Mouse (Mus musculus): ENCODE results near the gene Chit1. TPM values are rescaled to one million over a fixed set of nuclear protein-coding genes. Genes with fewer than 3 reads are reported as not detected.
A peak's percentile ranks its signal among the peaks of the same experiment; 100 is the strongest.

The Chit1 gene
- polyA plus RNA-seq (2012; rRNA removed) = 14.1 TPM in 1 of 2 replicates, not detected in the other

- WGBS = 59% methylated on average over 4 of the region's 4 CpGs
- TF ChIP-seq POLR2A (IDR thresholded peaks at IDR 0.05; ENCODE audit: borderline replicate concordance, extremely low read depth, low read depth, low read length) (no peak), CTCF (IDR thresholded peaks at IDR 0.05; ENCODE audit: insufficient read depth, low read length) (no peak)
- DNase-seq = no peak
- H3K4me3 ChIP-seq (replicated peaks; ENCODE audit: extremely low read depth, low read depth, low read length) = no peak within 1 kb of the TSS
- H3K4me1 ChIP-seq (ENCODE audit: control insufficient read depth, insufficient read depth, low read length) = no peaks in the 10 kb centered on the region
Observed at GRCm38 (mm10) chr1:134110979-134111378, at the start of gene Chit1. Chit1 (plus strand) TSS chr1:134111242.

GRCm38 (mm10) chr1:134061915-134062314 is 49.1 kb upstream of the Chit1 start:
- H3K4me1 ChIP-seq (ENCODE audit: control insufficient read depth, insufficient read depth, low read length) = peaks cover 55% of the 10 kb centered on the region
- TF ChIP-seq POLR2A (IDR thresholded peaks at IDR 0.05; ENCODE audit: borderline replicate concordance, extremely low read depth, low read depth, low read length) = no peak
- no peak for TF ChIP-seq CTCF (IDR thresholded peaks at IDR 0.05; ENCODE audit: insufficient read depth, low read length)
- 75% methylated on average over 3 of the region's 3 CpGs for WGBS
- H3K4me3 ChIP-seq (replicated peaks; ENCODE audit: extremely low read depth, low read depth, low read length) = no peak overlapping the region
- DNase-seq = no peak

GRCm38 (mm10) chr1:134062411-134063085 is 48.5 kb upstream of the Chit1 start:
- peaks cover 56% of the 10 kb centered on the region for H3K4me1 ChIP-seq (ENCODE audit: control insufficient read depth, insufficient read depth, low read length)
- WGBS = 28% methylated on average over 11 of the region's 11 CpGs
- TF ChIP-seq CTCF (IDR thresholded peaks at IDR 0.05; ENCODE audit: insufficient read depth, low read length) = no peak
- TF ChIP-seq POLR2A (IDR thresholded peaks at IDR 0.05; ENCODE audit: borderline replicate concordance, extremely low read depth, low read depth, low read length) = no peak
- no peak for DNase-seq
- peak overlapping the region; percentile 18 for H3K4me3 ChIP-seq (replicated peaks; ENCODE audit: extremely low read depth, low read depth, low read length)

GRCm38 (mm10) chr1:134063086-134063772 is 47.8 kb upstream of the Chit1 start:
- no peak for DNase-seq
- Histone ChIP-seq H3K4me3 (replicated peaks; ENCODE audit: extremely low read depth, low read depth, low read length) (peak overlapping the region; percentile 18), H3K4me1 (ENCODE audit: control insufficient read depth, insufficient read depth, low read length) (peaks cover 56% of the 10 kb centered on the region)
- TF ChIP-seq POLR2A (IDR thresholded peaks at IDR 0.05; ENCODE audit: borderline replicate concordance, extremely low read depth, low read depth, low read length) (no peak; the same call in 1 of the 2 replicates), CTCF (IDR thresholded peaks at IDR 0.05; ENCODE audit: insufficient read depth, low read length) (no peak)
- 3% methylated on average over 33 of the region's 33 CpGs for WGBS

GRCm38 (mm10) chr1:134063773-134064125 is 47.3 kb upstream of the Chit1 start:
- 7% methylated on average over 9 of the region's 9 CpGs for WGBS
- H3K4me1 ChIP-seq (ENCODE audit: control insufficient read depth, insufficient read depth, low read length) = peaks cover 56% of the 10 kb centered on the region
- peak overlapping the region; percentile 9 for H3K4me3 ChIP-seq (replicated peaks; ENCODE audit: extremely low read depth, low read depth, low read length)
- TF ChIP-seq POLR2A (IDR thresholded peaks at IDR 0.05; ENCODE audit: borderline replicate concordance, extremely low read depth, low read depth, low read length) = peak; percentile 78; the same call in 1 of the 2 replicates
- TF ChIP-seq CTCF (IDR thresholded peaks at IDR 0.05; ENCODE audit: insufficient read depth, low read length) = no peak
- no peak for DNase-seq

- TF ChIP-seq CTCF (IDR thresholded peaks at IDR 0.05; ENCODE audit: insufficient read depth, low read length) (no peak), POLR2A (IDR thresholded peaks at IDR 0.05; ENCODE audit: borderline replicate concordance, extremely low read depth, low read depth, low read length) (no peak)
- DNase-seq = no peak
- Histone ChIP-seq H3K4me1 (ENCODE audit: control insufficient read depth, insufficient read depth, low read length) (peaks cover 56% of the 10 kb centered on the region), H3K4me3 (replicated peaks; ENCODE audit: extremely low read depth, low read depth, low read length) (no peak overlapping the region)
- 76% methylated on average over 2 of the region's 2 CpGs for WGBS
Observed at GRCm38 (mm10) chr1:134064296-134064831, 46.7 kb upstream of the Chit1 start.

- Histone ChIP-seq H3K4me1 (ENCODE audit: control insufficient read depth, insufficient read depth, low read length) (peaks cover 53% of the 10 kb centered on the region), H3K4me3 (replicated peaks; ENCODE audit: extremely low read depth, low read depth, low read length) (no peak overlapping the region)
- DNase-seq = no peak
- WGBS = 10% methylated on average over 4 of the region's 4 CpGs
- TF ChIP-seq CTCF (IDR thresholded peaks at IDR 0.05; ENCODE audit: insufficient read depth, low read length) (no peak), POLR2A (IDR thresholded peaks at IDR 0.05; ENCODE audit: borderline replicate concordance, extremely low read depth, low read depth, low read length) (0 out of 2 replicates have a peak, but pooled peaks have one; percentile 8)
Observed at GRCm38 (mm10) chr1:134065241-134065809, 45.7 kb upstream of the Chit1 start.

- peaks cover 61% of the 10 kb centered on the region for H3K4me1 ChIP-seq (ENCODE audit: control insufficient read depth, insufficient read depth, low read length)
- WGBS = 49% methylated on average over 3 of the region's 3 CpGs
- TF ChIP-seq CTCF (IDR thresholded peaks at IDR 0.05; ENCODE audit: insufficient read depth, low read length) (no peak), POLR2A (IDR thresholded peaks at IDR 0.05; ENCODE audit: borderline replicate concordance, extremely low read depth, low read depth, low read length) (no peak)
- no peak overlapping the region for H3K4me3 ChIP-seq (replicated peaks; ENCODE audit: extremely low read depth, low read depth, low read length)
- no peak for DNase-seq
Observed at GRCm38 (mm10) chr1:134066554-134066953, 44.5 kb upstream of the Chit1 start.

GRCm38 (mm10) chr1:134067143-134067619 is 43.9 kb upstream of the Chit1 start:
- Histone ChIP-seq H3K4me1 (ENCODE audit: control insufficient read depth, insufficient read depth, low read length) (peaks cover 62% of the 10 kb centered on the region), H3K4me3 (replicated peaks; ENCODE audit: extremely low read depth, low read depth, low read length) (no peak overlapping the region)
- no peak for DNase-seq
- 13% methylated on average over 8 of the region's 8 CpGs for WGBS
- TF ChIP-seq POLR2A (IDR thresholded peaks at IDR 0.05; ENCODE audit: borderline replicate concordance, extremely low read depth, low read depth, low read length) = peak; percentile 37; the same call in 1 of the 2 replicates
- TF ChIP-seq CTCF (IDR thresholded peaks at IDR 0.05; ENCODE audit: insufficient read depth, low read length) = no peak

Data from lung, adult 2 months (tissue).